Mouse (Mus musculus): Measurements from ENCODE around the gene Nmnat2.

GRCm38 (mm10) chr1:152933962-152934361 is 20.8 kb upstream of the Nmnat2 start:
- no peak for TF ChIP-seq CTCF (IDR thresholded peaks at IDR 0.05; ENCODE audit: low read depth)
- TF ChIP-seq EP300 (optimal IDR thresholded peaks at IDR 0.05), result no peak

Measured in stomach, postnatal 0 days (tissue).